Mouse (Mus musculus): ENCODE measurements around the gene Slc45a1. TPM values are rescaled to one million over a fixed set of nuclear protein-coding genes. Genes with fewer than 3 reads are reported as not detected.

Slc45a1 gene
- total RNA-seq (2017) = 0.06 TPM in 1 of 2 replicates, not detected in the other

DNA sequence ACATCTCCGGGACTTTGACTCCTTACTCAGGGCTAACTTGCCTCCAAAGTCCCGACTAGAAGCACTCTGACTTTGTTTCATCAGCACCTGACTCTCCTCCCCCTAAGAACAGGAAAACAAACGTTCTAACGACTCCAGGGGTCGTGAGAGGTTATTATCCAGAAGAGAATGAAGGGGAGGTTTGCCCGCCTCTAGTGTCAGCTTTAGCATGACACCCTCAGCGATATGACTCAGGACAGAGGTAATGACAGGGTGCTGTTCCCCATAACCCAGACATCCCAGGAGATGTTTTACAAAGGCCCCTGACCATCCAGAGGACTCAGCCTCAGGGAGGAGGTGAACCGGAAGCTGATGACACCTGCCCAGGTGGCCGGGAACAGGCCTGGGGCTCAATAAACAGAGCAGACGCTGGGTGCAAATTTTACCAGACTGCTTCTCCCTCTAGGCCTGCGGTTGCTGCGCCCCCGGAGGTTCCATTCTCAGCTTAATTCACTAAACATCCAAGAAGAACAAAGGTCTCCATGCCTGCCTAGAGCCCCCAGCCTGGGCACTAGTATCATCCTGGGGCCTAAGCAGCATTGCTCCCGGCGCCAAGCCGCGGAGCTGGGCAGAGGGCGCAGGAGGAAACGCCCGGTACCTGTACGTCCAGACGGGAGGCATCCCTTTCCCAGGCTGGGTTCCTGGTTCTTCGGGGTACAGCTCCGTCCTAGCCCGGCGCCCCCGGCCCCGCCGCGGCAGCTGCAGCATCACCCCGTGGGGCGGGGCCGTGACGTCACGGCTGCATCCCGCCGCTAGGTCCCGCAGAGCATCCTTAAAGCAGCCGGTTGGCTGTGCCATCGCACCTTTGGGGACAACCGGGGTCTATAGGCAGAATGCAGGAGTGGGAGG is at the start of gene Slc45a1:
Gene Slc45a1 (minus strand): TSS at position 785 of the 888 bp plus-strand sequence.
- no peak for ATAC-seq (replicated peaks in 1 of 2; ENCODE audit: insufficient read depth in 1 of 2, low FRiP score in 2 of 2, low TSS enrichment in 1 of 2, low read depth in 1 of 2, poor library complexity in 2 of 2, severe bottlenecking in 2 of 2)

DNA sequence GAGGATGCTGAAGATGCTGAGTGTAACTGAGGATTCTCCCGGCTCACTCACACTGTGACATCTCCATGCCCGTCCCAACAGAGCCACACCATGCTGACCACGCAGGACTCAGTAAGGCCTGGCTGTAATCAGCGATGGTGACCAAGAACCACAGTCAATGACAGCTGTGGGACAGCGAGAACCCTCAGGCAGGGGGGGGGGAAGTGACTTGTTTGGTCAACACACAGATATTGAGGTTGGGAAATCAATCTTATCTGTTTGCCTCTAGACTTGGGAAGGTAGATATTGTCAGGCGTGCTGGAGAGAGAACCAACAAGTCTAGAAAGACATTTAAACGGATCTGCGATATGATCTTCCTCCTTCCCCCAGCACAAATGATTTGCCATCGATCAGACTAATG is 48.9 kb upstream of the Slc45a1 start:
- no peak for ATAC-seq (replicated peaks in 1 of 2; ENCODE audit: insufficient read depth in 1 of 2, low FRiP score in 2 of 2, low TSS enrichment in 1 of 2, low read depth in 1 of 2, poor library complexity in 2 of 2, severe bottlenecking in 2 of 2)

DNA sequence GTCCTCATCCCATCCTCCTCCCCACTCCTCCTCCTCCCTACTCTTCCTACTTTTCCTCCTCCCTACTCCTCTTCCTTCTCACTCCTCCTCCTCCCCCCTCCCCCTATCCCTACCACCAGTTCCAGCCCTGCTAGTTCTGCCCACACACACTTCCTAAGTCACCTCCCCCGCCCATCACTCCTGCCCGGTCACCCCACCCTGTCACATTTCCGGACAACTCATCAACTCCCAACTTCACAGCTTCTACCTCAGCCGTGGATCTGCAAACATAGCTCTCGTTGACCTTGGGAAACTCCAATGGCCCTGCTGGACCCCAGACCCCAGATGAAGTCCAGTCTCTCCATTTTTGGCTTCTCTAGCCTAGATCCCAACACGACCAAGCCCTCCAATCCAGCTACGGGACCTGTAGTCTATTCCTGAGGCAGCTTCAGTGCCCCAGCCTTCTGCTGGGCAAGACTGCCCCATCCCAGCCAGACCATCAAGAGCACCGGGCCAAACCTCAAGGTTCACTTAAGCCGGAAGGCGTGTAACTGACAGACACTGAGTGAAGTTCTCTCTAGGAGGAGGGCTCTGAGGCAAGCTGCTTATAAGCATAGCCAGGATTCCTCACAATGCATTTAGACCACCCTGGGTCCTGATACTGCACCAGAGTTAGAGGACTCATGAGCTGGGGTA is 42.6 kb upstream of the Slc45a1 start:
- ATAC-seq (replicated peaks in 1 of 2; ENCODE audit: insufficient read depth in 1 of 2, low FRiP score in 2 of 2, low TSS enrichment in 1 of 2, low read depth in 1 of 2, poor library complexity in 2 of 2, severe bottlenecking in 2 of 2) = peak; percentile 23 to 37; a peak in 1 of 4 replicates

DNA sequence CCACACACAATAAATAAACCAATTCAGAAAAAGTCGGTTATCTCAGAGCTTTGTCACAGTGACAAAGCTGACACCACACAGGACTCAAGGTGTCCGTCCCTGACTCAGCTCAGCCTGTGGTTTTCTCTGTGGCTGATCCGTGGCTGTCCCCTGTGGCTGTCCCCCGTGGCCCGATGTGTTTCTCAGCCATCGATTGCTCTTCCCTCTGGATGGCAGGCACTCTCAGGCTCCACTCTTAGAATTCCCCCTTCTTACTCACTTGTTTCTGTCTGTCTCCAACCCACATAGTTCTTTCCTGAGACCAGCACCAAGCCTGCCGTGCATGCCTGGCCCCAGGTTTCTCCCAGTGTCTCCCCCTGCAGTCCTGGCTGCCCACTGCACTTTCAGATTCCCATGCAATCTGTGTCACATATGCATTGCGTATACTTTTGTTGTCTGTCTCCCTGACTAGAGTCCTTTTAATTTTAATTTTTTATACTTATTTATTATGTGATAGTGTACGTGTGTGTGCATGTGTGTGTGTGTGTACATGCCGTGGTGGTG is 41.0 kb upstream of the Slc45a1 start:
- no peak for ATAC-seq (replicated peaks in 1 of 2; ENCODE audit: insufficient read depth in 1 of 2, low FRiP score in 2 of 2, low TSS enrichment in 1 of 2, low read depth in 1 of 2, poor library complexity in 2 of 2, severe bottlenecking in 2 of 2)

DNA sequence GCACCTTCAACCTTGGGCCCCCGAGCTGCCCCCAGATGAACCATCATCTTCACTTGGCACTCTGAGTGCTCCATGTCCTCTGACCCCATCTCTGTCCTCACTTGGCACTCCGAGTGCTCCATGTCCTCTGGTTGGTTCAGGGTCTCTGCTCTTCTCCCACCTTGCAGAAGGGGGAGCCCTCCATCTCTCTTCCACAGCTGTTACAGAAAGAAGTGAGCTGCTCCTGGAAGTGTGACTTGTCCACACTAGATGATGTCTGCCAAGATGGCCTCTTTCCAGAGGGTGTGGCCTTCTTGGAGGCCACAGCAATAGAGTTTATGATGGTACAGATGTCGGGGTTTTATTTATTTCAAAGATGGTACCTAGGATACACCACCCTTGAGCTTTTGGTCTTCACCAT is 38.8 kb upstream of the Slc45a1 start:
- no peak for ATAC-seq (replicated peaks in 1 of 2; ENCODE audit: insufficient read depth in 1 of 2, low FRiP score in 2 of 2, low TSS enrichment in 1 of 2, low read depth in 1 of 2, poor library complexity in 2 of 2, severe bottlenecking in 2 of 2)

DNA sequence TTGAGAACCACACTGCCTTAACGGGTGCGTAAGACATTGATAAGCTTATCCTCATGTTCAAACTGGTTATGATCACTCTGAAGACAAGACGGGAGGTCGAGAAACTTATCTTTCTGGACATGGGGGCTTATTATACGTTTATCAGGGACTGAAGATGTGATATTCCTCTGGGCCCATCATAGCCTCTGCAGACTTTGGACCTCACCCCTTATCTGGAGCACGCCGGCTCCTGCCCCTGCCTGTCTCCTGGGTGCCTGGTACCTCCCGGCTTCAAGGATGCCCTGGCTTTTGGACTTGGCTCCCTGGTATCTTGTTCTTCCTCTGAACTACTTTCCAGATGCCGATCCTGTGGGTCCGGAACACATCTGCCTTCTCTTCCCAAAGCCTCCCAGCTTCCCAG is 37.6 kb upstream of the Slc45a1 start:
- ATAC-seq (replicated peaks in 1 of 2; ENCODE audit: insufficient read depth in 1 of 2, low FRiP score in 2 of 2, low TSS enrichment in 1 of 2, low read depth in 1 of 2, poor library complexity in 2 of 2, severe bottlenecking in 2 of 2) = no peak

DNA sequence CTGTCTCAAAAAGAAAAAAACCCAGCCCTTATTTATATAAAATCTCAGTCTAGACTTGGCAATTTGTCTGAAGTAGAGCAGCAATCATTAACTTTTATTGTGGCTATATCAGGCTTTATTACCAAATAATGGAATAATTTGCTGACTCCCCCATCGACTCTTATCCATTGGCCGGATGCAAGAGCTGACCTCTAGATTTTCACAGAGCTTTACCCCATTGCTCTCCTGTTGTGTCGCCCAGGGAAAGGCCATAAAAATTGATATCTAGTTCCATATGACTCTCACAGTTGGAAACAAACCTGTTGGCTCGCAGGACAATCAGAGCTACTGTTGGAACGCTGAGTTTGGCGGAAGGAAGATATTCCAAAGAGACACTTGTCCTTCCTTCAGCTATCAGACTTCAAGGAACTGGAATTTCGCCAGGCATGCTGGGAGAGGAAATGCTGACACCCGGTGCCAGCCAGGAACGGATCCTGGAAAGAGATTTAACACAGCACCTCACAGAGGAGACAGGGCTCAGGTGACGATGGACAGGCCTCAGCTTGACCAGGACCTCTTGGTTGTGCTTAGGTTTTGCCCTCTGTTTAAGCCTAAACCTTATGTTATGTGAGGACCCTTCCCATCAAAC is 35.3 kb upstream of the Slc45a1 start:
- ATAC-seq (replicated peaks in 1 of 2; ENCODE audit: insufficient read depth in 1 of 2, low FRiP score in 2 of 2, low TSS enrichment in 1 of 2, low read depth in 1 of 2, poor library complexity in 2 of 2, severe bottlenecking in 2 of 2) = no peak

DNA sequence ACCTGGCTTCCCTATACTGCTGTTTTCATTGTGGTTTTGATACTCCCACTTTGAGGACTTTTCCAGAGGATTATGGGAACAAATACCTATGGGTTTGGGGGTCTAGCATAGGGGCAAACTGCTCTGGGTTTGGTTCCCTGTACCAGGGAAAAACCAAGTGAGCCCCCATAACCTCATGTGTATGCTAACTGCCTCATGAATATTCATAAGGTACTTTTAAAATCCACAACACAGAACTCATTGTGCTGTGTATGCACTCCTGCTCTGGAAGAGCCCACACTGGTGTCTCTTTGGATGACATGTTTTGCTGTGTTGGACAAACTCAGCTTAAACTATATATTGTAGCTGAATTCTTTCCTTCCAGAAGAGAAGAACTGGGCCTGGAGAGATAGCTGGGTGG is 34.6 kb upstream of the Slc45a1 start:
- no peak for ATAC-seq (replicated peaks in 1 of 2; ENCODE audit: insufficient read depth in 1 of 2, low FRiP score in 2 of 2, low TSS enrichment in 1 of 2, low read depth in 1 of 2, poor library complexity in 2 of 2, severe bottlenecking in 2 of 2)

DNA sequence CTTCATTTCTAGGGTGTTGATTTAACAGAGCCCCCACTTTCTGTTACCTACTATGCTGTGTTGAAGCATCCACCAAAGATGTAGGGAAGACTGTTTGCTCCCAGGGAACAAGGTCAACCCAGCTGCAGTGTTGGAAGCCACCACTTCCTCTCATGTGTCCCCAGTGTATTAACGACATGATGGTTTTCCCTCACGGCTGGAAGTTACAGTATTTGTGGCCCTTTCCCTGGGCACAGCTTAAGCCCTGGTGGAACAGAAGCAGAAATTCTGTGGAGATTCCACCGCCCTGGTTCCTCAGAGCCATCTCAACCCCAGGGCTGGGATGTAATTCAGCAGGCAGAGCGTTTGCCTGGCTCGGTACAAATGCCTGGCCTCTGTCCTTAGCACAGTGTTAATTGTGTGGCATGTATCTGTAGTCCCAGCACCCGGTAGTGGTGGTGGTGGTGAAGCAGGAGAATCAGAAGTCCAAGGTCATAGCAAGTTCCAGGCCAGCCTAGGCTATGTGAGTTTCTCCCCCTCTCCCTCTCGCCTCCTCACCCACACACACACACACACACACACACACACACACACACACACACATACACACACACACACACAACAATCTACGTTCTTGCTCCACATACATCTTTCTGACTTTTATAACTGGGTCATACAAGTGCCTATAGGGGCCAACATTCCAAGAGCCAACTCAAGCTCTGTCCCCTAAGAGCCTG is 34.0 kb upstream of the Slc45a1 start:
- ATAC-seq (replicated peaks in 1 of 2; ENCODE audit: insufficient read depth in 1 of 2, low FRiP score in 2 of 2, low TSS enrichment in 1 of 2, low read depth in 1 of 2, poor library complexity in 2 of 2, severe bottlenecking in 2 of 2) = no peak

DNA sequence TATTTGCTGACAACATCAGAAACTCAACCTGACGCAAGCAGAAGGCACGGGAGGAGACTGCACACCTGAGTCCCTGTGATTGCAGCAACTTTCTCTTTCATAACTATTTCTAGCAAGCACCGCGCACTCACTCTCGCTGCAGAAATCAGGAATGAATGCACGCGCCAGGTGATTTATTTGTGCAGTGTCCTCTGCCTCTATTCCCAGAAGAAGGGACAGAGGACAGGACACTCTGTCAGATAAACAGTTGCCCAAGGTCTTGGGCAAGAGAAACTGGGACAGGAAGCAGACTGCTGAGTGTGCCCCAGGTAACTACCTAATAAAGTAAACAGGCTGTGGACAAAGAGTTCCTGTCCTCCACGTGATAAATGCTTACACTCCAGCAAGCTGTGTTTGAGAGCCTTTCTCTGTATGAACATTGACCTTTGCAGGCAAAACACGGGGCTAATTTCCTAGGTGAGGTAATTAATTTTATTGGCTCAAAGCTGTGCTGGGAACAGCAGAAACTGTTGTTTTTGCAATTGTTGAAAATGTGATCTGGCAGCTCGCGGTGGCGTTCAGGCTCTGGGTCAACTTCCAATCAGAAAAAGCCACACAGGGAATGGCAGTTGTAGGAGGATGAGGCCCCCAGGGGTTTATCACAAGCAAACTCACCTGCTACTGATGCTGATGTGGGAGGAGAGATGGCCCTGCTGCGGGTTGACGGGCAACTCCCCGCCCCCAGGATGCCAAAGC is 33.2 kb upstream of the Slc45a1 start:
- ATAC-seq (replicated peaks in 1 of 2; ENCODE audit: insufficient read depth in 1 of 2, low FRiP score in 2 of 2, low TSS enrichment in 1 of 2, low read depth in 1 of 2, poor library complexity in 2 of 2, severe bottlenecking in 2 of 2) = no peak

DNA sequence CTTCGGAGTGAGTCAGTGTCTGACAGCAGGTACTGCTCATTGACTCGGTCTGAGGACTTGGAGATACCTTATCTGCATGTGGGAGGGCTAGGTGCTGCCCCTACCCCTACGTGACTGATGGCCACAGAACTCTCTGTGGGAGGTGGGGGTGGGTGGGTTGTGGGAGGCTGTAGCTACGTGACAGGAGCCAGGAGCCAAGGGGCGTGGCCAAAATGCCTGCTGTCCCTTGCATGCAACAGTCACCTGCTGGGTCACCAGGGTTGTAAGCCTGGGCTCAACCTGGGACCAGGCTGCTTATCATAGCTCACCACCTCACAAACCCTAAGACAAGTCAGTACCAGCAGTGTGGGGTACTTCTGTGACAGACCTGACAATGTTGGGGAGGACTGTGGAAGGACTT is 28.4 kb upstream of the Slc45a1 start:
- ATAC-seq (replicated peaks in 1 of 2; ENCODE audit: insufficient read depth in 1 of 2, low FRiP score in 2 of 2, low TSS enrichment in 1 of 2, low read depth in 1 of 2, poor library complexity in 2 of 2, severe bottlenecking in 2 of 2) = no peak

DNA sequence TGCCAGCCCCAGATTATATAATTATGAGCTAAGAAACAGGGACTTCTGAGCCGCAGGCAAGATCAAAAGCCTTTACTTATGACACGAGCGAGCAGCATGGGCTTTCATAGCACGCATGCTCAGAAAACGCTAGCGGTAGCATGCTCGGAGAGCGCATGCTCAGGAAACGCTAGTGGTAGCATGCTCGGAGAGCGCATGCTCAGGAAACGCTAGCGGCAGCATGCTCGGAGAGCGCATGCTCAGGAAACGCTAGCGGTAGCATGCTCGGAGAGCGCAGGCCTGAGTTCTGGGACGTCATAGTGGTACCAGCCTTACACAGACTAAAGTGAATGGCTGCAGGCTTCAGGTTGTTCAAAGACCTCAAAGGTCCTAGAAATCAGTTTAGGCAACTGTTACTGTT is 26.8 kb upstream of the Slc45a1 start:
- no peak for ATAC-seq (replicated peaks in 1 of 2; ENCODE audit: insufficient read depth in 1 of 2, low FRiP score in 2 of 2, low TSS enrichment in 1 of 2, low read depth in 1 of 2, poor library complexity in 2 of 2, severe bottlenecking in 2 of 2)

DNA sequence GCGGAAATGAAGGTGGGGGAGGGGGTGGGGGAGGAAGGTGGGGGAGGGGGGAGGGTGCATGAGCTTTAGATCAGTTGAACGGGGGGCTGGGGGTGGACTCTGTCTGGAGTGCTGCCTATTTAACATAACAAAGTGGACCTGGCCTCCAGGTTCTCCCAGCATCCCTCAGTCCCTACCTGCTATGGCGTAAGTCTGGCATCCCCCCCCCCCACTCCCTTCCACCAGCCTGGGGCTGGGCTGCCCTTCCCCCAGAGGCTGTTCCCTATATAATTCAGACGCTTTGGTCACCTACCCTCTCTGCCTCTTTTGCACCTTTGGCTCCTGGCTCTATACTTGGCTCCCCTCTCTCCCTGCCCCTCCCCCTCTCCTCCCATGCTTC is 25.9 kb upstream of the Slc45a1 start:
- no peak for ATAC-seq (replicated peaks in 1 of 2; ENCODE audit: insufficient read depth in 1 of 2, low FRiP score in 2 of 2, low TSS enrichment in 1 of 2, low read depth in 1 of 2, poor library complexity in 2 of 2, severe bottlenecking in 2 of 2)

DNA sequence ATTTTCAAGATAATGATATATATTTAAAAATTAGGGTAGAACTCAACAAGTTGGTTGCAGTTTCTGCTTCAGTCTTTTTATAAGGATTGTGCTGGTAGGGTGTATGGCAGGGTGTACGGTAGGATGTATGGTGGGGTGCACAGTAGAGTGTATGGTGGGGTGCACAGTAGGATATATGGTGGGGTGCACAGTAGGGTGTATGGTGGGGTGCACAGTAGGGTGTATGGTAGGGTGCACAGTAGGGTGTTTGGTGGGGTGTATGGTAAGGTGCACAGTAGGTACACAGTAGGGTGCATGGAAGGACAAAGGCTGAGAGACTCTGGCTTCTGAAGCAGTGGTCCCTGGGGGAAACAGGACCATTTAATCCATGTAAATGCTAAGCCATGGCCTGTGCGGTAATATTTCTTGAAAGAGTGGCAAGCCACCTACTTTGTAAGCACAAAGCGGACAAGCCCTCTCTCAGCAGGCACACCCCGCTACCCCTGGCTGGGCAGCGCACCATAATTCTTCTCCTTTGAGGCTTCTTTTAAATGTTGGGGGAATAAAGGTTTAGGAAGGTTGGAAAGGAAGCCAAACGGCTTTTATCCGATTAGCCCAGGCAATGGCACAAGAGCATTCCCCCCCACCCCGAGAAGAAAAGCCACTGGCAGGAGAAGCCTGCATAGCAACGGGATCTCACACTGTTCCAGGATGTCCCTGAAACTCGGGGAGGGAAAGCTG is 25.3 kb upstream of the Slc45a1 start:
- ATAC-seq (replicated peaks in 1 of 2; ENCODE audit: insufficient read depth in 1 of 2, low FRiP score in 2 of 2, low TSS enrichment in 1 of 2, low read depth in 1 of 2, poor library complexity in 2 of 2, severe bottlenecking in 2 of 2) = no peak

DNA sequence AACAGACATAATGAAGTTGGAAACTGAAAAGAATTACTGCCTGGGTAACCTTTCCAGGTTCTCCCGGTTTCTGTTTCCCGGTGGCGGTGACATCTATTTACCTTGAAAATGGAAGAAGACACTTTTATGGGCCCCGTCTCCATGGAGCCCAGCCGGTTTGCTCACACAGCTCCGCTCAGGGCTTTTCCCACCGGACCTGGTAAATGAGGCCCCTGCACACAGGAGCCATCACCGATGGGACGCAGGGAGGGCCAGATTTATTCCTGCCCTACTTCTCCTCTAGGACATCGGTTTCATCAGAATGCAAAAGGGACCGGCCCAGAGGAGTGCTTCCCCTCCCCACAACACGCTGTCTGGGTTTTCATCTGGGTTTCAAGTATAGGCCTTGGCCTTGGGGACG is 24.1 kb upstream of the Slc45a1 start:
- ATAC-seq (replicated peaks in 1 of 2; ENCODE audit: insufficient read depth in 1 of 2, low FRiP score in 2 of 2, low TSS enrichment in 1 of 2, low read depth in 1 of 2, poor library complexity in 2 of 2, severe bottlenecking in 2 of 2) = no peak

DNA sequence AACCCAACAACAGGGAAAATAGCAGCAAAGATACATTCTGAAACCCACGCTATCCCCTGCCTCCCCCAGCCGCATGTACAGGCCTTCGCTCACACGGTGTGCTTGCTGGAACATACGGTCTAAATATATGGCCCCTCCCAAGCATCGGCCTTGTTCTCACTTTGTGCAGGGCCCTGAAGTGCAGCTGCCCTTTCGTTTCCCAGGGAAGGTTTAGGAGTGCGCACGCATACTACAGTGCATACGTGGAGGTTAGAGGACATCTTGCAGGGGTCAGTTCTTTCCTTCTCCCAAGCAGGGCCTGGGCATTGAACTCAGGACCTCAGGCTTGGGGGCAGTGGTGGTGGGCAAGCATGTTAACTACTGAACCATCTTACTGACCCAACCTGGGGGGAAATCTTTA is 23.3 kb upstream of the Slc45a1 start:
- ATAC-seq (replicated peaks in 1 of 2; ENCODE audit: insufficient read depth in 1 of 2, low FRiP score in 2 of 2, low TSS enrichment in 1 of 2, low read depth in 1 of 2, poor library complexity in 2 of 2, severe bottlenecking in 2 of 2) = no peak

Measured in hematopoietic stem cell, adult 5-6 weeks (primary cell).